Mouse (Mus musculus) midbrain, embryonic 12.5 days (tissue): ENCODE measurements at regions not wholly inside any gene's neighbourhood (a gene's known extent, or its start where the extent isn't known, plus 50 kb on each side); places are given as distances from the start of the nearest gene placed in this dataset.

Source experiments
- ATAC-seq: fragments of 200-750 bp; cut with Nextera tagmentation; 2 replicates; pipeline ENCODE4 v1.8.0; 2017; ENCODE audit warnings: low read depth, moderate TSS enrichment, moderate library complexity; ENCODE audit not compliant: low FRiP score
- H3K27ac ChIP-seq: fragments of 300-500 bp; sonication (generic); replicated peaks from 2 replicates; pipeline ENCODE4 v1.5.1; 2016; ENCODE audit warnings: mild to moderate bottlenecking
- H3K27me3 ChIP-seq: fragments of 300-500 bp; sonication (generic); 2 replicates; pipeline ENCODE4 v1.6.1; 2016; ENCODE audit warnings: mild to moderate bottlenecking
- H3K36me3 ChIP-seq: fragments of 300-500 bp; sonication (generic); 2 replicates; pipeline ENCODE4 v1.6.1; 2016
- H3K4me1 ChIP-seq: fragments of 300-500 bp; sonication (generic); 2 replicates; pipeline ENCODE4 v1.6.1; 2016
- H3K4me2 ChIP-seq: fragments of 300-500 bp; sonication (generic); replicated peaks from 2 replicates; pipeline ENCODE4 v1.6.1; 2016; ENCODE audit warnings: mild to moderate bottlenecking, moderate library complexity
- H3K4me3 ChIP-seq: fragments of 300-500 bp; sonication (generic); 2 replicates; pipeline ENCODE4 v1.5.1; 2016; ENCODE audit warnings: mild to moderate bottlenecking
- H3K9ac ChIP-seq: fragments of 300-500 bp; sonication (generic); replicated peaks from 2 replicates; pipeline ENCODE4 v1.6.1; 2016; ENCODE audit warnings: mild to moderate bottlenecking, moderate library complexity
- H3K9me3 ChIP-seq: fragments of 300-500 bp; sonication (generic); 2 replicates; pipeline ENCODE4 v1.6.1; 2016; ENCODE audit warnings: mild to moderate bottlenecking
- WGBS: fragments of 180-500 bp; shearing (Covaris S2); methylation state at CpG from one replicate; pipeline ENCODE4 v1.1.7; 2016; 5-methylcytosine and 5-hydroxymethylcytosine counted together

DNA sequence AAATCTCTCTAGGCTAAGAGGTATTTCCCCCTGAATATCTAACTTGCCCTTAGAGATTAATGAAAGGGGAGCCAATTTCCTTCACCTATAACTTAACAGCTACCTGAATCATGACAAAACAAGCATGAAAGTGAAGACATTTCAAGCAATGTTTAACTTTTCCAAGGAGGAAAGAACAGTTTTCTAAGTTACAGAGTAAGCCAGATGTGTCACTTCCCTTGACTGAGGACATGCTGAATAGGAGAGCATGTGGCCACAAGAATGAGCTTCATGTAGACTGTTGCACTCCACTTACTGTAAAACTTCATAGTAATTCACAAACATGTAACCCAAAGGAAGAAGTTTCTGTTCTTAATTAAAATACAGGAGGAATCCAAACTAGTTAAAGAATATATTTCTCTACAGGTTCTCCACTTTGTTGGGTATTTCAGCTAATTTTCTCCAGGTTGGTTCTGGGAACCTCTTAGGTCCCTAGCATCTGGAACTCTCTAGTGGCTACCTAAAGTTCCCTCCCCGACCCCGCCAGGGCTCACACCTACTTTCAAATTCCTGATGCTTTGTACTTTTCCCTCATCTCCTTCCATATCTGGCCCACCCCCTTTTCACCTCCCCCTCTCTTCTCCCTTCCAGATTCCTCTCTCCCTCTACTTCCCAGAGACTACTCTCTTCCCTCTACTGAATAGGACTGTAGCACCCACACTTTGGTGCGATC is 142.0 kb upstream of the Tyrp1 start:
- no peak overlapping the region for H3K4me2 ChIP-seq
- ATAC-seq, result no peak
- H3K27ac ChIP-seq, result no peak overlapping the region
- no peak overlapping the region for H3K4me3 ChIP-seq
- H3K36me3 ChIP-seq, result no peaks in the 10 kb centered on the region
- no peaks in the 10 kb centered on the region for H3K4me1 ChIP-seq
- no peaks in the 10 kb centered on the region for H3K27me3 ChIP-seq
- no peak overlapping the region for H3K9ac ChIP-seq
- H3K9me3 ChIP-seq, result no peaks in the 10 kb centered on the region
- 89% methylated on average over 3 of the region's 3 CpGs for WGBS

DNA sequence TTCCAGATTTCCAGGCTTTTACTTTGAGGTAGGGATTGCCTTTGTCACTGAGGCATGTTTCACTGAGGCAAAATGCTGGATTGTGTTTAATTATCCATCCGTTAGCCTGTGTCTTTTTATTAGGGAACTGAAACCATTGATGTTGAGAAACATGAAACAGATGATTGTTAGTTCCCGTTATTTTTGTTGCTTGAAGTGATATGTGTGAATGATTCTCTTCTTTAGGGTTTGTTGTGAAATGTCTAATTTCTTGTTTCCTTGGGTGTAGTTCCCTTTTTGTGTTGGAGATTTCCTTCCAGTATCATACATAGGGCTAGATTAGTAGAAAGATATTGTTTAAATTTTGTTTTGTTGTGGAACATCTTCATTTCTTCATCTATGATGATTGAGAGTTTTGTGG is 121.2 kb upstream of the Tyrp1 start:
- ATAC-seq, result no peak
- Histone ChIP-seq H3K36me3 (no peaks in the 10 kb centered on the region), H3K4me2 (no peak overlapping the region), H3K27ac (no peak overlapping the region), H3K27me3 (no peaks in the 10 kb centered on the region), H3K4me3 (no peak overlapping the region), H3K9ac (no peak overlapping the region), H3K4me1 (no peaks in the 10 kb centered on the region), H3K9me3 (no peaks in the 10 kb centered on the region)
- 86% methylated on average over 2 of the region's 2 CpGs for WGBS

GRCm38 (mm10) chr4:80744975-80745734 is 88.8 kb upstream of the Tyrp1 start:
- WGBS, result 0% methylated on average over 1 of the region's 1 CpGs
- H3K4me2 ChIP-seq, result no peak overlapping the region
- H3K9ac ChIP-seq, result no peak overlapping the region
- ATAC-seq, result peak; percentile 64; the same call in 1 of the 2 replicates
- H3K36me3 ChIP-seq, result no peaks in the 10 kb centered on the region
- no peaks in the 10 kb centered on the region for H3K9me3 ChIP-seq
- no peak overlapping the region for H3K27ac ChIP-seq
- no peaks in the 10 kb centered on the region for H3K27me3 ChIP-seq
- H3K4me1 ChIP-seq, result peaks cover 6% of the 10 kb centered on the region; the same call in 1 of the 2 replicates
- H3K4me3 ChIP-seq, result no peak overlapping the region

- no peaks in the 10 kb centered on the region for H3K27me3 ChIP-seq
- ATAC-seq, result no peak
- H3K4me2 ChIP-seq, result no peak overlapping the region
- no peak overlapping the region for H3K9ac ChIP-seq
- H3K9me3 ChIP-seq, result no peaks in the 10 kb centered on the region
- no peak overlapping the region for H3K27ac ChIP-seq
- H3K4me3 ChIP-seq, result no peak overlapping the region
- WGBS, result 77% methylated on average over 6 of the region's 6 CpGs
- H3K4me1 ChIP-seq, result no peaks in the 10 kb centered on the region
- no peaks in the 10 kb centered on the region for H3K36me3 ChIP-seq
Observed at GRCm38 (mm10) chr4:80752259-80752658, 81.7 kb upstream of the Tyrp1 start.

DNA sequence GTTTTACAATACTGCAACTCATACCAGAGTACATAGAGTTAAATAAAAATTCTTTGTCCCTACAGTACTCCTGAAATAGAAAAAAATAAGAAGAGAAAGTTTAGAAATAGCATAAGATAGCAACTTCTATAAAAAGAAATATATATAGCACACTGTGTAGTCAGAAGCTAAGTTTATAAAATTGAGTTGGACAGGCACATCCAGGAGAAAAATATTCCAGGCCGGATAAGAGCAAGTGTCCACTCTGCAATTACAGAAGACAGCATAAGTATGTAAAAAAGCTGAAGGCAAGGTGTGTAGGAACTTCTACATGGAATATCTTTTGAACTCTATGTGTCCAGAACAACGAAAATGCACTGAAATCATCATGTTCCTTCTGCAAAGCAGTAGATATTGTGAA is 77.8 kb upstream of the Tyrp1 start:
- Histone ChIP-seq H3K27ac (no peak overlapping the region), H3K9ac (no peak overlapping the region), H3K9me3 (no peaks in the 10 kb centered on the region), H3K36me3 (no peaks in the 10 kb centered on the region), H3K4me3 (no peak overlapping the region), H3K4me2 (no peak overlapping the region), H3K4me1 (no peaks in the 10 kb centered on the region), H3K27me3 (no peaks in the 10 kb centered on the region)
- no peak for ATAC-seq
- WGBS, result 76% methylated on average over 2 of the region's 2 CpGs

GRCm38 (mm10) chr4:80764024-80764423 is 69.9 kb upstream of the Tyrp1 start:
- no peaks in the 10 kb centered on the region for H3K4me1 ChIP-seq
- H3K4me3 ChIP-seq, result no peak overlapping the region
- 94% methylated on average over 3 of the region's 3 CpGs for WGBS
- H3K9ac ChIP-seq, result no peak overlapping the region
- H3K27me3 ChIP-seq, result no peaks in the 10 kb centered on the region
- H3K36me3 ChIP-seq, result no peaks in the 10 kb centered on the region
- ATAC-seq, result no peak
- H3K27ac ChIP-seq, result no peak overlapping the region
- H3K9me3 ChIP-seq, result no peaks in the 10 kb centered on the region
- H3K4me2 ChIP-seq, result no peak overlapping the region

- H3K27ac ChIP-seq, result no peak overlapping the region
- ATAC-seq, result peak; percentile 82
Observed at GRCm38 (mm10) chr4:80765781-80766180, 68.1 kb upstream of the Tyrp1 start.

DNA sequence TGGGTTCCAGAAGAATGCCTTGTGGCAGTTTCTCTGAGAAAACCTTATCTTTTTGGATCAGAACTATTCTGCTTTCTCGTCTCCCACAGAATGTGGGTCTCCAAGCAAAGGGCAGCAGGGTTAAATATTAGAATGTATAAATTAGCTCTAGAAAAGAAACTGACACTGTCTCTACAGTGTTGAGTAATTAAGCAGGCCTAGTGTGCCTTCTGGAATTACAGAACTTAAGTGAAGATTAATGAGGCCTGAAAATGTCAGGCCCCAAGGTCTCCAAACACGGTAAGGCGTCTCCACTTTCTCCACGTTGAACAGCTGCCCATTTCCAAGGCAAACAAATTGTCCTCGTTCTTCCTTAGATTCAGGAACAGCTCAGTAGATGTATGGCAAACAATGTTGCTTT is 66.5 kb upstream of the Tyrp1 start:
- Histone ChIP-seq H3K4me2 (no peak overlapping the region), H3K9me3 (no peaks in the 10 kb centered on the region), H3K9ac (no peak overlapping the region), H3K36me3 (no peaks in the 10 kb centered on the region), H3K27me3 (no peaks in the 10 kb centered on the region), H3K4me1 (no peaks in the 10 kb centered on the region), H3K4me3 (no peak overlapping the region), H3K27ac (no peak overlapping the region)
- WGBS, result 79% methylated on average over 5 of the region's 5 CpGs
- no peak for ATAC-seq

More at GRCm38 (mm10) chr4:80765781-80766180, 68.1 kb upstream of the Tyrp1 start:
- no peaks in the 10 kb centered on the region for H3K4me1 ChIP-seq
- H3K4me3 ChIP-seq, result no peak overlapping the region
- no peaks in the 10 kb centered on the region for H3K9me3 ChIP-seq
- H3K4me2 ChIP-seq, result no peak overlapping the region
- H3K36me3 ChIP-seq, result no peaks in the 10 kb centered on the region
- H3K9ac ChIP-seq, result no peak overlapping the region
- H3K27me3 ChIP-seq, result no peaks in the 10 kb centered on the region
- 42% methylated on average over 4 of the region's 4 CpGs for WGBS
